Mouse (Mus musculus) lung, postnatal 0 days (tissue): ENCODE results near the gene Gm10663. TPM values are rescaled to one million over a fixed set of nuclear protein-coding genes. Genes with fewer than 3 reads are reported as not detected.

Experiments used
- ATAC-seq: fragments of 200-750 bp; cut with Nextera tagmentation; 2 replicates; pipeline ENCODE4 v1.8.0; 2017; ENCODE audit warnings: moderate library complexity
- DNase-seq: peaks from one replicate; pipeline ENCODE4 v3.0.0-alpha.2; 2016; ENCODE audit warnings: low spot score
- H3K27ac ChIP-seq: fragments of 300-500 bp; sonication (generic); 2 replicates; pipeline ENCODE4 v1.5.1; 2014; ENCODE audit warnings: antibody characterized with exemption, mild to moderate bottlenecking, low read length, mixed read lengths
- H3K27me3 ChIP-seq: fragments of 300-500 bp; sonication (generic); replicated peaks from 2 replicates; pipeline ENCODE4 v1.6.1; 2014; ENCODE audit warnings: low read length, mixed read lengths; ENCODE audit not compliant: insufficient read depth
- H3K36me3 ChIP-seq: fragments of 300-500 bp; sonication (generic); 2 replicates; pipeline ENCODE4 v1.6.1; 2014; ENCODE audit warnings: low read length, mixed read lengths; ENCODE audit not compliant: insufficient read depth
- H3K4me1 ChIP-seq: fragments of 300-500 bp; sonication (generic); 2 replicates; pipeline ENCODE4 v1.6.1; 2014; ENCODE audit warnings: antibody characterized with exemption, low read depth, low read length, mixed read lengths; ENCODE audit not compliant: insufficient read depth
- H3K4me2 ChIP-seq: fragments of 300-500 bp; sonication (generic); replicated peaks from 2 replicates; pipeline ENCODE4 v1.6.1; 2014; ENCODE audit warnings: low read depth, mild to moderate bottlenecking, low read length, moderate library complexity, mixed read lengths
- H3K4me3 ChIP-seq: fragments of 300-500 bp; sonication (generic); 2 replicates; pipeline ENCODE4 v1.5.1; 2014; ENCODE audit warnings: low read depth, low read length
- H3K9ac ChIP-seq: fragments of 300-500 bp; sonication (generic); replicated peaks from 2 replicates; pipeline ENCODE4 v1.6.1; 2014; ENCODE audit warnings: low read depth, mild to moderate bottlenecking
- H3K9me3 ChIP-seq: fragments of 300-500 bp; sonication (generic); 2 replicates; pipeline ENCODE4 v1.6.1; 2016; ENCODE audit warnings: low read length, mixed read lengths
- CTCF ChIP-seq: IDR thresholded peaks from 2 replicates; pipeline ENCODE4 v1.5.1; 2016; ENCODE audit warnings: antibody characterized with exemption, mild to moderate bottlenecking
- EP300 ChIP-seq: IDR thresholded peaks from 2 replicates; pipeline ENCODE4 v1.6.1; 2016; ENCODE audit warnings: antibody characterized with exemption, mild to moderate bottlenecking, control low read depth
- WGBS: fragments of 180-500 bp; shearing (Covaris S2); extraction: QIAGEN DNeasy Blood & Tissue Kit; methylation state at CpG from one replicate; pipeline ENCODE4 v1.1.7; 2014; 5-methylcytosine and 5-hydroxymethylcytosine counted together
- polyA plus RNA-seq: library from polyadenylated mRNA; unstranded; fragments of >200 nt; fragmentation: Nextera tagmentation; extraction: Ambion mirVana; gene quantifications from 2 replicates; pipeline ENCODE4 v1.2.1, GENCODE M21; 2015

Gene Gm10663
- polyA plus RNA-seq, 1 experiment from 2014 or later = not detected

DNA sequence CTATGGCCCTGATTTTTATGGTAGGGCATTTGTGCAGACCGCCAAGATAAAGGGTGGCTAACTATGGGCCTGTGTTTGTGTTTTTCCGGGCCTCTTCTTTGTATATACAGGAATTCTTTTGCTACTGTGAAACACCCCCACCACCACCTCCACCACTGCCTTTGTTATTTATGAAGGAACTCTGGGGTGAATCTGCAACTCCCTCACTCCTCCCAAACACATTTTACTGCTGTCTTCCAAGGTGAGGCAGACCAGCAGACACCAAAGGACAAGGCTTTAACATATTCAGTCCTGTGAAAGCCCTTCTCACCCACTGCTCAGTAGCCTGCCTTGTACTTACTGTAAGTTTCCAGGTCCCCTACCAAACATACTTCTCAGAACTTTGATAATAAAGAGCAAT lies 40.7 kb upstream of the Gm10663 start:
- Histone ChIP-seq H3K36me3 (no peaks in the 10 kb centered on the region), H3K27me3 (no peaks in the 10 kb centered on the region), H3K9me3 (no peaks in the 10 kb centered on the region), H3K4me3 (no peak overlapping the region), H3K27ac (no peak overlapping the region), H3K9ac (no peak overlapping the region), H3K4me1 (no peaks in the 10 kb centered on the region; the same call in 1 of the 2 replicates), H3K4me2 (no peak overlapping the region)
- ATAC-seq (no peak), DNase-seq (no peak)
- TF ChIP-seq CTCF (no peak), EP300 (no peak)
- WGBS = 54% methylated on average over 2 of the region's 2 CpGs

DNA sequence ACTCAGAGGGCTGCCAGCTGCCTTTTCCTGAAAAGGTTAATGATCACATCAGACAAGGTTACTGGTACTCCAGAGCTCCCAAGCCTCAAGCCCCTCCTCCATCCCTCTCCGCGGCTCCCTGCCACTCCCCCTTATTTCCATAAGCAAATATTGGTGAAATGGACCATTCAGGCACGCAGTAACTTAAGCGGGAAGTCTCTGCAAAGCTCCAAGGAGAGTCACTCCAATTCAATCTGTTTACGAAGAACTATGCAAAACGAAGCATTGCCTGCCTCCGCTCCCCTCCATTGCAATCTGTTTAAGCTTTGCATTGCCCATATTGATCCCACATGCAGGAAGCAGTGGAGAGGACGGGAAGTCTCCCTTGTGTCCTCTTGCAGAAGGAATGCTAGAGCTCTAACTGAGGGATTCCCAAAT lies 37.7 kb upstream of the Gm10663 start, which contains the start of gene Apela:
Apela (minus strand) TSS at position 220 of the 417 bp plus-strand sequence.
- peak within 1 kb of the TSS; percentile 1; the same call in 1 of the 2 replicates for H3K4me3 ChIP-seq
- H3K4me1 ChIP-seq = no peaks in the 10 kb centered on the region; the same call in 1 of the 2 replicates
- TF ChIP-seq EP300 (no peak), CTCF (no peak)
- H3K27me3 ChIP-seq = no peaks in the 10 kb centered on the region
- no peaks in the 10 kb centered on the region for H3K36me3 ChIP-seq
- H3K9me3 ChIP-seq = no peaks in the 10 kb centered on the region
- DNase-seq = peak; percentile 71
- no peak within 1 kb of the TSS for H3K27ac ChIP-seq
- H3K9ac ChIP-seq = no peak within 1 kb of the TSS
- WGBS = 1% methylated on average over 8 of the region's 8 CpGs
- peak; percentile 73 for ATAC-seq
- H3K4me2 ChIP-seq = peak within 1 kb of the TSS; percentile 45

DNA sequence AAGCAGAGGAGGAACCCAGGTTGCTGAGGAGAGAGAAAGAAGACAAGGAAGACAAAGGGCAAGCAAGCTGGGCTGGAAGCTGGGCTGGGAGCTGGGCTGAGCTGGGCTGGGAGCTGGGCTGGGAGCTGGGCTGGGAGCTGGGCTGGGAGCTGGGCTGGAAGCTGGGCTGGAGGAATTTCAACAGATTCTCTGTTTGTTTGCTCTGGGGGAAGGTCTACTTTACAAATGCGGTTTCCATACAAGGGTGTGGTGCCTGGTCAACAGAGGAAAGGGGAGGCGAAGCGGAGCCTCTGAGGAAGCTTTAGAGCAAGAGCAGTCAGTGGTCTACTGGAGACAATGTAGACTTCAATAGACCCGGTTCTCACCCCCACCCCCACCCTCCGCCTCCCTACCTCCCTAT lies 28.3 kb upstream of the Gm10663 start:
- no peak overlapping the region for H3K9ac ChIP-seq
- H3K4me3 ChIP-seq = no peak overlapping the region
- peak; percentile 54 for DNase-seq
- H3K9me3 ChIP-seq = no peaks in the 10 kb centered on the region
- no peaks in the 10 kb centered on the region for H3K36me3 ChIP-seq
- peak; percentile 77 for ATAC-seq
- no peaks in the 10 kb centered on the region for H3K4me1 ChIP-seq
- WGBS = 53% methylated on average over 5 of the region's 5 CpGs
- TF ChIP-seq CTCF (no peak), EP300 (no peak)
- H3K4me2 ChIP-seq = peak overlapping the region; percentile 22; the same call in 1 of the 2 replicates
- H3K27me3 ChIP-seq = no peaks in the 10 kb centered on the region
- H3K27ac ChIP-seq = no peak overlapping the region

DNA sequence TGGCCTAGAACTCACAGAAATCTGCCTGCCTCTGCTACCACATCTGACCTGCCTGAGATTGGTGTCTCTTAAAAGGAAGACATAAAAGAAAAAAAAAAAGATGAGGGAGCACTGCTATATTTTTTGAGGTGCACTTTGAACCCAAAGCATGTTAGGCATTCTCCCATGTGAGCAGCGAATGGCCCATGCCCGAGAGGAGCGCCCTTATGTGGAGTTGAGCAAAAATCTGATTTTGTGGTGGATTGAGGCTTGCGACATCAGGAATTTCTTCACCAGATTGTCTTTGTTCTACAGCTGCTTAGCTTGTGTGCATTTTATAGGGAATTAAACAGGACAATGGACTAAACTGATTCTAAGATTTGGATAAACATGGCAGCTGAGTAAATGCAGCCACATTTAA lies 27.6 kb upstream of the Gm10663 start:
- H3K4me2 ChIP-seq = no peak overlapping the region
- ATAC-seq (no peak), DNase-seq (no peak)
- no peak overlapping the region for H3K9ac ChIP-seq
- no peak overlapping the region for H3K4me3 ChIP-seq
- H3K4me1 ChIP-seq = no peaks in the 10 kb centered on the region
- H3K9me3 ChIP-seq = no peaks in the 10 kb centered on the region
- no peaks in the 10 kb centered on the region for H3K27me3 ChIP-seq
- TF ChIP-seq EP300 (no peak), CTCF (no peak)
- H3K27ac ChIP-seq = no peak overlapping the region
- WGBS = 83% methylated on average over 4 of the region's 4 CpGs
- H3K36me3 ChIP-seq = no peaks in the 10 kb centered on the region

DNA sequence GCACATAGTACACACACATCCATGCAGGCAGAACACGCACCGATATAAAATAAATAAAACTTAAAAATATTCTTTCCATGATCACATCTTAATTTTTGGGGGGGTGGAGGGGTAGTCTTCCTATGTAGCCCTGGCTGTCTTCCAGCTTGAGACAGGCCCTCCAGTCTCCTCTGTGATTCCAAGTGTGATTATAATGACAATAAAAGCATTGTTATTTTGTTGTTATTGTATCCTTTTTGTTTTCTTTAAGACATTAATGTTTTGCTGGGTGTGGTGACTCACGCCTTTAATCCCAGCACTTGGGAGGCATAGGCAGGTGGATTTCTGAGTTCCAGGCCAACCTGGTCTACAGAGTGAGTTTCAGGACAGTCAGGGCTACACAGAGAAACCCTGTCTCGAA lies 27.0 kb upstream of the Gm10663 start:
- H3K4me1 ChIP-seq = no peaks in the 10 kb centered on the region
- ATAC-seq (no peak), DNase-seq (no peak)
- no peak overlapping the region for H3K4me3 ChIP-seq
- no peak overlapping the region for H3K27ac ChIP-seq
- TF ChIP-seq CTCF (no peak), EP300 (no peak)
- H3K9me3 ChIP-seq = no peaks in the 10 kb centered on the region
- WGBS = 89% methylated on average over 3 of the region's 4 CpGs
- H3K27me3 ChIP-seq = no peaks in the 10 kb centered on the region
- no peak overlapping the region for H3K4me2 ChIP-seq
- no peaks in the 10 kb centered on the region for H3K36me3 ChIP-seq
- no peak overlapping the region for H3K9ac ChIP-seq

DNA sequence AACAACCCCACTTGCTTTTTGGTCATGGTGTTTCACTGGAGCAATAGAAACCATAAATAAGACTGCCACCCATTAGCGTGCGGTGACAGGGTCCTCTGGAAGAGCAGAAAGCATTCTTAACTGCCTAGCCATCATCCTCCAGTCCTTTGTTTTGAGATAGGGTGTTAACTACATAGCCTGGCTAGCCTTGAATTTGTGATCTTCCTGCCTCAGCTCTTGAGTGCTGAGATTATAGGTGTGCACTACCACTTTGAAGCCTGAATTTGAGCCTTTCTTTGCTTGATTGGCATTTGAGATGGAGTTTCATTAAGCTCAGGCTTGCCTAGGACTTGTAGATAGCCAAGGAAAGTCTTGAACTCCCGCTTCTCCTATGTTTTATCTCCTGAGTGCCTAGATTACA lies 21.3 kb upstream of the Gm10663 start:
- no peak overlapping the region for H3K4me3 ChIP-seq
- no peaks in the 10 kb centered on the region for H3K9me3 ChIP-seq
- no peaks in the 10 kb centered on the region for H3K4me1 ChIP-seq
- H3K36me3 ChIP-seq = no peaks in the 10 kb centered on the region
- H3K4me2 ChIP-seq = no peak overlapping the region
- no peak overlapping the region for H3K27ac ChIP-seq
- no peak overlapping the region for H3K9ac ChIP-seq
- H3K27me3 ChIP-seq = no peaks in the 10 kb centered on the region
- DNase-seq (no peak), ATAC-seq (no peak)
- TF ChIP-seq CTCF (no peak), EP300 (no peak)
- WGBS = 84% methylated on average over 3 of the region's 3 CpGs

DNA sequence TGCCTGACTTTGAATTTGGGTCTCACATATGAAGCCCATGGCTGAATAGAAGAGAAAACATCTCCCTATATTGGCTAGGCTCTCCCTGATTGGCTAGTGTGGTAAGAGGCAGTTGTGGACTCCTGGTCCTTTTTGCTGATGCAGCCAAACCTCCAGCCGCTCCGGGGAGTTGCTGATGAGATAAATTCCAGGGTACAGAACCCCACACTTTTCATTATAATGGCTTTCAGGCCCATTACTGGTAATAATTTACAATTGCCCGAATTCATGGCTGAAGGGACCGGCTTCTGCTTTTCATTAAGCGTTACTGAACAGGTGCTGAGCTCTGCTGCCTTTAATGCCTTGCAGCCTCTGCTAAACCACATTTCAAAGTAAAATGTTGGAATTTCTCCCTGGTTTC lies 20.9 kb upstream of the Gm10663 start:
- no peaks in the 10 kb centered on the region for H3K36me3 ChIP-seq
- DNase-seq (no peak), ATAC-seq (no peak)
- no peak overlapping the region for H3K4me3 ChIP-seq
- H3K27ac ChIP-seq = no peak overlapping the region
- TF ChIP-seq CTCF (no peak), EP300 (no peak)
- no peak overlapping the region for H3K4me2 ChIP-seq
- 75% methylated on average over 5 of the region's 5 CpGs for whole genome bisulfite sequencing
- no peaks in the 10 kb centered on the region for H3K27me3 ChIP-seq
- H3K9me3 ChIP-seq = no peaks in the 10 kb centered on the region
- no peaks in the 10 kb centered on the region for H3K4me1 ChIP-seq
- H3K9ac ChIP-seq = no peak overlapping the region
